Mouse (Mus musculus) midbrain, embryonic 11.5 days (tissue): ENCODE measurements around the gene Pitpnc1. TPM values are rescaled to one million over a fixed set of nuclear protein-coding genes. Genes with fewer than 3 reads are reported as not detected.

Experiments used
- ATAC-seq: fragments of 200-750 bp; cut with Nextera tagmentation; 2 replicates; pipeline ENCODE4 v1.8.0; 2017; ENCODE audit warnings: moderate TSS enrichment, moderate library complexity; ENCODE audit not compliant: low FRiP score
- DNase-seq: peaks from one replicate; pipeline ENCODE4 v3.0.0; 2015; ENCODE audit warnings: low spot score; ENCODE audit errors: missing footprints
- H3K27ac ChIP-seq: fragments of 300-500 bp; sonication (generic); 2 replicates; pipeline ENCODE4 v1.5.1; 2014; ENCODE audit warnings: low read depth, low read length
- H3K27me3 ChIP-seq: fragments of 300-500 bp; sonication (generic); 2 replicates; pipeline ENCODE4 v1.6.1; 2014; ENCODE audit warnings: mild to moderate bottlenecking, low read length, moderate library complexity, mixed read lengths; ENCODE audit not compliant: control insufficient read depth, insufficient read depth
- H3K36me3 ChIP-seq: fragments of 300-500 bp; sonication (generic); 2 replicates; pipeline ENCODE4 v1.6.1; 2014; ENCODE audit warnings: mild to moderate bottlenecking, low read length, moderate library complexity, mixed read lengths; ENCODE audit not compliant: control insufficient read depth, insufficient read depth
- H3K4me1 ChIP-seq: fragments of 300-500 bp; sonication (generic); 2 replicates; pipeline ENCODE4 v1.6.1; 2014; ENCODE audit warnings: low read length; ENCODE audit not compliant: control insufficient read depth, insufficient read depth
- H3K4me2 ChIP-seq: fragments of 300-500 bp; sonication (generic); 2 replicates; pipeline ENCODE4 v1.6.1; 2014; ENCODE audit warnings: mild to moderate bottlenecking, moderate library complexity
- H3K4me3 ChIP-seq: fragments of 300-500 bp; sonication (generic); 2 replicates; pipeline ENCODE4 v1.5.1; 2014; ENCODE audit warnings: low read depth, low read length
- H3K9ac ChIP-seq: fragments of 300-500 bp; sonication (generic); 2 replicates; pipeline ENCODE4 v1.6.1; 2014; ENCODE audit warnings: low read length
- H3K9me3 ChIP-seq: fragments of 300-500 bp; sonication (generic); 2 replicates; pipeline ENCODE4 v1.6.1; 2016; ENCODE audit warnings: low read length; ENCODE audit not compliant: control insufficient read depth
- whole genome bisulfite sequencing: fragments of 180-500 bp; shearing (Covaris S2); extraction: QIAGEN DNeasy Blood & Tissue Kit; methylation state at CpG from one replicate; pipeline ENCODE4 v1.1.7; 2014; 5-methylcytosine and 5-hydroxymethylcytosine counted together
- polyA plus RNA-seq: library from polyadenylated mRNA; unstranded; fragments of >200 nt; fragmentation: Nextera tagmentation; extraction: Ambion mirVana; gene quantifications from 2 replicates; pipeline ENCODE4 v1.2.1, GENCODE M21; 2014

Gene Pitpnc1
- polyA plus RNA-seq, 1 experiment from 2014 or later = 29.9 TPM

GRCm38 (mm10) chr11:107405606-107406333 is 64.7 kb downstream of the Pitpnc1 start:
- H3K9ac ChIP-seq = no peak overlapping the region
- H3K36me3 ChIP-seq = no peaks in the 10 kb centered on the region
- H3K9me3 ChIP-seq = no peaks in the 10 kb centered on the region
- H3K4me3 ChIP-seq = no peak overlapping the region
- 95% methylated on average over 11 of the region's 11 CpGs for WGBS
- DNase-seq = no peak
- H3K27ac ChIP-seq = no peak overlapping the region
- ATAC-seq = no peak
- no peaks in the 10 kb centered on the region for H3K27me3 ChIP-seq
- no peaks in the 10 kb centered on the region for H3K4me1 ChIP-seq
- H3K4me2 ChIP-seq = no peak overlapping the region

GRCm38 (mm10) chr11:107403309-107403708 is 67.2 kb downstream of the Pitpnc1 start:
- Histone ChIP-seq H3K9me3 (no peaks in the 10 kb centered on the region), H3K27me3 (no peaks in the 10 kb centered on the region), H3K36me3 (no peaks in the 10 kb centered on the region), H3K4me2 (no peak overlapping the region), H3K27ac (no peak overlapping the region), H3K4me3 (no peak overlapping the region), H3K4me1 (no peaks in the 10 kb centered on the region), H3K9ac (no peak overlapping the region)
- DNase-seq (no peak), ATAC-seq (no peak)
- 90% methylated on average over 10 of the region's 10 CpGs for WGBS

- WGBS = 95% methylated on average over 5 of the region's 5 CpGs
- H3K9ac ChIP-seq = no peak overlapping the region
- ATAC-seq (no peak), DNase-seq (no peak)
- H3K4me2 ChIP-seq = no peak overlapping the region
- no peaks in the 10 kb centered on the region for H3K4me1 ChIP-seq
- no peak overlapping the region for H3K4me3 ChIP-seq
- H3K9me3 ChIP-seq = no peaks in the 10 kb centered on the region
- H3K27me3 ChIP-seq = no peaks in the 10 kb centered on the region
- H3K27ac ChIP-seq = no peak overlapping the region
- no peaks in the 10 kb centered on the region for H3K36me3 ChIP-seq
Observed at GRCm38 (mm10) chr11:107401839-107402590, 68.5 kb downstream of the Pitpnc1 start.

GRCm38 (mm10) chr11:107400826-107401225 is 69.7 kb downstream of the Pitpnc1 start:
- ATAC-seq = no peak
- 90% methylated on average over 7 of the region's 7 CpGs for whole genome bisulfite sequencing
- Histone ChIP-seq H3K4me1 (no peaks in the 10 kb centered on the region), H3K9me3 (no peaks in the 10 kb centered on the region), H3K9ac (no peak overlapping the region), H3K27me3 (no peaks in the 10 kb centered on the region), H3K36me3 (no peaks in the 10 kb centered on the region), H3K4me3 (no peak overlapping the region), H3K27ac (no peak overlapping the region), H3K4me2 (no peak overlapping the region)
- no peak for DNase-seq

- H3K4me3 ChIP-seq = no peak overlapping the region
- 87% methylated on average over 10 of the region's 10 CpGs for WGBS
- DNase-seq = no peak
- no peak overlapping the region for H3K27ac ChIP-seq
- no peak overlapping the region for H3K4me2 ChIP-seq
- H3K9ac ChIP-seq = no peak overlapping the region
- H3K4me1 ChIP-seq = no peaks in the 10 kb centered on the region
- H3K36me3 ChIP-seq = no peaks in the 10 kb centered on the region
- H3K9me3 ChIP-seq = no peaks in the 10 kb centered on the region
- ATAC-seq = no peak
- no peaks in the 10 kb centered on the region for H3K27me3 ChIP-seq
Observed at GRCm38 (mm10) chr11:107400005-107400404, 70.5 kb downstream of the Pitpnc1 start.

- Histone ChIP-seq H3K27ac (no peak overlapping the region), H3K9me3 (no peaks in the 10 kb centered on the region), H3K9ac (no peak overlapping the region), H3K36me3 (no peaks in the 10 kb centered on the region), H3K4me1 (no peaks in the 10 kb centered on the region), H3K4me3 (no peak overlapping the region), H3K27me3 (no peaks in the 10 kb centered on the region), H3K4me2 (no peak overlapping the region)
- DNase-seq (no peak), ATAC-seq (no peak)
- 91% methylated on average over 10 of the region's 10 CpGs for WGBS
Observed at GRCm38 (mm10) chr11:107397326-107397998, 73.0 kb downstream of the Pitpnc1 start.

GRCm38 (mm10) chr11:107394245-107394644 is 76.3 kb downstream of the Pitpnc1 start:
- Histone ChIP-seq H3K27me3 (no peaks in the 10 kb centered on the region), H3K9me3 (no peaks in the 10 kb centered on the region), H3K9ac (no peak overlapping the region), H3K4me3 (no peak overlapping the region), H3K4me2 (no peak overlapping the region), H3K27ac (no peak overlapping the region), H3K36me3 (no peaks in the 10 kb centered on the region), H3K4me1 (peaks cover 13% of the 10 kb centered on the region)
- WGBS = 91% methylated on average over 3 of the region's 3 CpGs
- ATAC-seq (no peak), DNase-seq (no peak)

- H3K27ac ChIP-seq = no peak overlapping the region
- H3K9ac ChIP-seq = no peak overlapping the region
- no peak overlapping the region for H3K4me2 ChIP-seq
- WGBS = 88% methylated on average over 12 of the region's 12 CpGs
- H3K4me1 ChIP-seq = peaks cover 13% of the 10 kb centered on the region
- ATAC-seq (no peak), DNase-seq (no peak)
- no peaks in the 10 kb centered on the region for H3K36me3 ChIP-seq
- H3K4me3 ChIP-seq = no peak overlapping the region
- no peaks in the 10 kb centered on the region for H3K27me3 ChIP-seq
- H3K9me3 ChIP-seq = no peaks in the 10 kb centered on the region
Observed at GRCm38 (mm10) chr11:107393828-107394165, 76.7 kb downstream of the Pitpnc1 start.
